Mouse (Mus musculus) testis, adult 2 months (tissue): ENCODE measurements at regions not wholly inside any gene's neighbourhood (a gene's known extent, or its start where the extent isn't known, plus 50 kb on each side); places are given as distances from the start of the nearest gene placed in this dataset.

ENCODE experiments used
- H3K27ac ChIP-seq: fragments of 200-500 bp; 2 replicates; pipeline ENCODE4 v1.5.1; 2012; ENCODE audit warnings: low read depth, low read length; ENCODE audit not compliant: control insufficient read depth, insufficient read depth
- H3K27me3 ChIP-seq: fragments of 200-500 bp; 2 replicates; pipeline ENCODE4 v1.6.1; 2012; ENCODE audit warnings: mild to moderate bottlenecking, low read length, moderate library complexity; ENCODE audit not compliant: control insufficient read depth, insufficient read depth
- H3K36me3 ChIP-seq: fragments of 200-500 bp; 2 replicates; pipeline ENCODE4 v1.6.1; 2012; ENCODE audit warnings: mild to moderate bottlenecking, low read length; ENCODE audit not compliant: control insufficient read depth, insufficient read depth
- H3K4me1 ChIP-seq: fragments of 200-500 bp; 2 replicates; pipeline ENCODE4 v1.6.1; 2012; ENCODE audit warnings: low read length; ENCODE audit not compliant: control insufficient read depth, insufficient read depth
- H3K4me3 ChIP-seq: fragments of 200-500 bp; 2 replicates; pipeline ENCODE4 v1.5.1; 2012; ENCODE audit warnings: low read depth, mild to moderate bottlenecking, low read length, moderate library complexity, mixed read lengths; ENCODE audit not compliant: control insufficient read depth
- CTCF ChIP-seq: fragments of 200-500 bp; IDR thresholded peaks from 2 replicates; pipeline ENCODE4 v1.5.1; 2012; ENCODE audit warnings: low read depth, mild to moderate bottlenecking, inconsistent platforms, low read length, moderate library complexity; ENCODE audit not compliant: control insufficient read depth, insufficient read depth, insufficient replicate concordance
- POLR2A ChIP-seq: fragments of 200-500 bp; IDR thresholded peaks from 2 replicates; pipeline ENCODE4 v1.6.1; 2012; ENCODE audit warnings: low read depth, mild to moderate bottlenecking, inconsistent platforms, low read length, moderate library complexity; ENCODE audit not compliant: control insufficient read depth

GRCm38 (mm10) chr1:61298064-61298463 lies 320.3 kb downstream of the Icos start:
- H3K36me3 ChIP-seq = no peaks in the 10 kb centered on the region
- H3K27ac ChIP-seq = no peak overlapping the region
- H3K4me1 ChIP-seq = peaks cover 9% of the 10 kb centered on the region
- no peaks in the 10 kb centered on the region for H3K27me3 ChIP-seq
- TF ChIP-seq CTCF = no peak
- TF ChIP-seq POLR2A = no peak
- no peak overlapping the region for H3K4me3 ChIP-seq

DNA sequence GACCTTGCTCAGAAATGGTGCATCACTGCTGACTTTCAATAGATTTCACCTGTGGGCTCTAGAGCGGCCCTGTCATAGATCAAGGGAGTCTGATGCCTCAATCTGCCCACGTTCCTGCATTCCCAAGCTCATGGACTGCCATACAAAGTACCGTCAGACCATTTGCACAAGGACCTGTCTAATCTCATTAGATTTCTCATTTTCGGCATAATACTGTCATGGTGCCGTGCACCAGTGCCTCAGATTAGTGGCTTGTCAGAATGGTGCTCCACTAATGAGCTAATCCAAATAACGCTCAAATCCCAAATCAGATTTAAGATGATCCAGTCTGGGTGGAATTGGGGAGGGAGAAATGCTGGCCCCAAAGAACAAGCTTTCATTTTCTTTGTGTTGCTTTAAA lies 321.1 kb downstream of the Icos start:
- H3K4me3 ChIP-seq = no peak overlapping the region
- H3K36me3 ChIP-seq = no peaks in the 10 kb centered on the region
- H3K27me3 ChIP-seq = no peaks in the 10 kb centered on the region
- H3K27ac ChIP-seq = no peak overlapping the region
- TF ChIP-seq CTCF = no peak
- no peak for TF ChIP-seq POLR2A
- peaks cover 9% of the 10 kb centered on the region for H3K4me1 ChIP-seq

- H3K27ac ChIP-seq = no peak overlapping the region
- H3K27me3 ChIP-seq = no peaks in the 10 kb centered on the region
- peaks cover 9% of the 10 kb centered on the region for H3K4me1 ChIP-seq
- H3K36me3 ChIP-seq = no peaks in the 10 kb centered on the region
- H3K4me3 ChIP-seq = no peak overlapping the region
- TF ChIP-seq POLR2A = no peak
- no peak for TF ChIP-seq CTCF
Measured at GRCm38 (mm10) chr1:61300491-61300890, 322.8 kb downstream of the Icos start.

- peak overlapping the region; percentile 10; the same call in 1 of the 2 replicates for H3K4me3 ChIP-seq
- no peaks in the 10 kb centered on the region for H3K36me3 ChIP-seq
- H3K4me1 ChIP-seq = peaks cover 9% of the 10 kb centered on the region
- no peaks in the 10 kb centered on the region for H3K27me3 ChIP-seq
- H3K27ac ChIP-seq = no peak overlapping the region
- TF ChIP-seq POLR2A = no peak
- no peak for TF ChIP-seq CTCF
Measured at GRCm38 (mm10) chr1:61301041-61302030, 323.6 kb downstream of the Icos start.

GRCm38 (mm10) chr1:61302570-61303071 lies 324.9 kb downstream of the Icos start:
- no peak overlapping the region for H3K4me3 ChIP-seq
- TF ChIP-seq POLR2A (no peak), CTCF (no peak)
- no peaks in the 10 kb centered on the region for H3K27me3 ChIP-seq
- no peaks in the 10 kb centered on the region for H3K36me3 ChIP-seq
- no peak overlapping the region for H3K27ac ChIP-seq
- H3K4me1 ChIP-seq = peaks cover 9% of the 10 kb centered on the region

- Histone ChIP-seq H3K27ac (no peak overlapping the region), H3K4me3 (no peak overlapping the region), H3K27me3 (no peaks in the 10 kb centered on the region), H3K36me3 (no peaks in the 10 kb centered on the region), H3K4me1 (peaks cover 6% of the 10 kb centered on the region)
- TF ChIP-seq POLR2A (no peak), CTCF (no peak)
Measured at GRCm38 (mm10) chr1:61306296-61306695, 328.6 kb downstream of the Icos start.

GRCm38 (mm10) chr1:61309563-61309962 lies 329.1 kb upstream of the Pard3b start:
- no peak for TF ChIP-seq POLR2A
- H3K27ac ChIP-seq = no peak overlapping the region
- no peaks in the 10 kb centered on the region for H3K4me1 ChIP-seq
- no peak overlapping the region for H3K4me3 ChIP-seq
- no peaks in the 10 kb centered on the region for H3K27me3 ChIP-seq
- H3K36me3 ChIP-seq = no peaks in the 10 kb centered on the region
